Mouse (Mus musculus) heart, postnatal 0 days (tissue): Measurements from ENCODE around the gene Rabgap1l.

ENCODE experiments used
- CTCF ChIP-seq: IDR thresholded peaks from 2 replicates; pipeline ENCODE4 v1.5.1; 2016; ENCODE audit warnings: antibody characterized with exemption, control low read depth, low read depth
- EP300 ChIP-seq: IDR thresholded peaks from 2 replicates; pipeline ENCODE4 v1.6.1; 2016; ENCODE audit warnings: antibody characterized with exemption, low read depth

- TF ChIP-seq CTCF (no peak), EP300 (no peak)
Measured at GRCm38 (mm10) chr1:160710539-160710938, 82.5 kb downstream of the Rabgap1l start.
